Mouse (Mus musculus) urinary bladder, postnatal 14 days (tissue): Measurements from ENCODE around the gene Gm7029.

Experiments
- DNase-seq: peaks from one replicate; pipeline ENCODE4 v3.0.0; 2021; ENCODE audit warnings: low spot score

The Gm7029 gene

DNA sequence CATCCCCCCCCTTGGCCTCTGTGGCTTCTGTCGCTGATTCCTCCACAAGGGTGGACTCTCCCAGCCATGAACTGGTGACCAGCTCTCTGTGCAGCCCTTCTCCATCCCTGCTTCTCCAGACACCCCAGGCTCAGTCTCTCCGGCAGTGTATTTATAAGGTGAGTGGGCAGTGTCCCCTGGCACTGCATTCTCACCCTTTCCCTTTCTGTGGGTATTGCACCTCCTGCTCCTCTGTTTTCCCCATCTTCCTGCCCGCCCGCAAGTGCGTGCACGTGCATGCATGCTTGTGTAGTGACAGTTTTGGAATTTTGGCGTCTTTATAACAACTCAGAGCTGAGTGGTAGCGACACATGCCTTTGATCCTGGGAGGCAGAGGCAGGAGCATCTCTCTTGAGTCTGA, 40.3 kb downstream of the Gm7029 start:
- DNase-seq = no peak

- no peak for DNase-seq
Measured at GRCm38 (mm10) chr17:33914969-33915391, 41.3 kb downstream of the Gm7029 start.

- DNase-seq = peak; percentile 95
Measured at GRCm38 (mm10) chr17:33915671-33916250, 42.1 kb downstream of the Gm7029 start, which contains the start of the genes Tapbp and Zbtb22. Gene Tapbp (plus strand): TSS chr17:33915899. Gene Zbtb22 (plus strand): TSS chr17:33915904.

DNA sequence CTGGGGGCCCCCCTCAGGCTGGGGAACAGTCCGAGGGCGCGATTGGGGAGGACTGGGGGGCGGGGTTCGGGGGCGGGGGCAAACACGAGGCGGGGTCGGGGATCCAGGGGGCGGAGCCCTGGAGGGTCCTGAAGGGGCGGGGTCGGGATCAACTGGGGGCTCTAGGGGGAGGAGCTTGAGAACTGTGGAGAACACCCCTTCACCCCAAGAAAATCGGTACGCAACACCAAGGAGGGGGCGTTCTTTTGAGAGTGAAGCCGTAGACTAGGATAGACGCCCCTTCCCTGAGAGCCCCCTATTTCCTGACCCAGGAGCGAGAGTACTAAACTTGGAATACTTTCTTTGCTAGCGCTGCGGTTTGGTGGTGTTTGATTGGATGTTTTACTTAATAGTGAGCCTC, 42.7 kb downstream of the Gm7029 start:
- DNase-seq = no peak

- DNase-seq = no peak
Measured at GRCm38 (mm10) chr17:33916847-33917655, 43.4 kb downstream of the Gm7029 start.

DNA sequence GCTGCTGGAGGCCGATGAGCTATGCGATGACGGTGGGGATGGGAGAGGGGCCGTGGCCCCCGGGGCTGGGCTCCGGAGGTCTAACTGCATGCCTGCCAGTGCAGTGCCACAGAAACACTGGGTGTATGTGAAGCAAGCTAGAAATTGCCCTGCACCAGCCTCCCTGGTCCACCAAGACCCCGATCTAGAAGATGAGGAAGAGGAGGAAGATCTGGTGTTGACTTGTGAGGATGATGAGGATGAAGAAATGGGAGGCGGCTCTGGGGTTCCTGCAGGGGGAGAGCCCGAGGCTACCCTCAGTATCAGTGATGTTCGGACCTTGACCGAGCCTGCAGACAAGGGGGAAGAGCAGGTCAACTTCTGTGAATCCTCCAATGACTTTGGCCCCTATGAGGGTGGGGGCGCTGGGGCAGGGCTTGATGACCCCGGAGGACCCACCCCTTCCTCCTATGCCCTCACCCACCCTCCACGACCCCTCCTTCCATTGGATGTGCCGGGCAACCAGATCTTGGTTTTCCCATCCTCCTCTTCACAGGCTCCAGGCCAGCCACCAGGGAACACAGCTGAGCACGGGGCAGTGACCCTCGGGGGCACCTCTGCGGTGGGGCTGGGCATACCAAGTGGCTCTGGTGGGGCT, 44.1 kb downstream of the Gm7029 start:
- no peak for DNase-seq

GRCm38 (mm10) chr17:33918293-33919203, 44.9 kb downstream of the Gm7029 start:
- DNase-seq = peak; percentile 53

- peak; percentile 90 for DNase-seq
Measured at GRCm38 (mm10) chr17:33919351-33920281, 46.0 kb downstream of the Gm7029 start.

DNA sequence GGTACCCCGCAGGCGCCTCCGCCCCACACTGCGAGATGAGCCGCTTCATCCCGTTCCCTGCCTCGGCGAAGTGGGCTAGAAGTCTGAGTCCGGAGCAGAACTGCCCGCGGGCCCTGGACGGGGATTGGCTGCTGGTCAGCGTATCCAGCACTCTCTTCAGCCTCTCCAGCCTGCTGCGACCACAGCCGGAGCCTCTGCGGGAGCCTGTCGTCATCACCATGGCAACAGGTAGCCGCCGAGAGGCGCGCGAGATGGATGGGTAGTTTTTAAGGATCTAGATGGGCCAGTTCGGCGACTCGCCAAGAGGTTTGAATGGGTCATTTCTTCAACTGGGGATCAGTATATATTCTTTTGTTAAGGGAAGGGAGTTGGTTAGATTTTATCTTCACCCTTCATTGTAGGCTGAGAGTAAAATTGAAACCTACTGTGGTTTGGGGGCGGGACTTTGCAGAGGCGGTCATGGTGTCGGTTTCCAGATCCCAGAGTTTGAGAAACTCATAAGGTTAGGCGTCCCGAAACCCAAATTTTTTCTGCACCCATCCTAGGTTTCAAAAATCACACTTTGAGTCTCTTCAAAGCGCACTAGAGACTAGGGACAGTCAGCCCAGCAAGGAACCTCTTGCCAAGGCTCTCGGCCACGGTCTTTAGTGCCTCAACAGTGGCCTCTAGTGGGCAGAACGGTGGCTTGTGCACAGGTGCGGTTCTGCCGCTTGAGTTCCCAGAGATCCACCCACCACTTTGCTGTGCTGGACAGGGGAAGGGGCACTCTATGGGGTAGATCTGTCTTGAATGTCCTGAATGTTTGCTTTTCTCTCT, 46.9 kb downstream of the Gm7029 start:
- peak; percentile 90 for DNase-seq

DNA sequence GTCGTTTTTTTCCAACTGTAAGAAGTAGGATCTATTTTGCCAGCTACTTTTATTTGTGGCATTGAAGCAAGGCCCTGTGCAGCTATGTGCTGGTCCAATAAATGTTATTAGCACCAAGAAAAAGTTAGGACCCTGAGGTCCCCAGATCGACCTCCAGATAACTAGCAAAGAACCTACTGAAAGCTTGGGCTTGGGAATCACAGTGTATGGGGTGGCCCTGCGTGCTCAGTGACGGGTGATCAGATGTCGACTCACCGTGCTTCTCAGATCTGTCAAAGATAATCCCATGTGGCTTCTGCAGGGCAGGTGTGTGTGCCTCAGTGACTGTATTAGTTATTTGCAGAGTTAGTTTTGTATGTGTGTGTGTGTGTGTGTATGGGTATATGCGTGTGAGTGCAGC, 47.7 kb downstream of the Gm7029 start:
- no peak for DNase-seq
